Mouse (Mus musculus): ENCODE measurements at regions not wholly inside any gene's neighbourhood (a gene's known extent, or its start where the extent isn't known, plus 50 kb on each side); places are given as distances from the start of the nearest gene placed in this dataset.
A peak's percentile ranks its signal among the peaks of the same experiment; 100 is the strongest.

- DNase-seq (ENCODE audit: extremely low spot score in 1 of 2, low spot score in 1 of 2): no peak
Observed at GRCm38 (mm10) chr16:93147525-93148222, 321.7 kb upstream of the Runx1 start.

GRCm38 (mm10) chr16:93146812-93147211 is 320.9 kb upstream of the Runx1 start:
- DNase-seq (ENCODE audit: extremely low spot score in 1 of 2, low spot score in 1 of 2): no peak

GRCm38 (mm10) chr16:93145617-93146016 is 319.7 kb upstream of the Runx1 start:
- no peak for DNase-seq (ENCODE audit: extremely low spot score in 1 of 2, low spot score in 1 of 2)

- DNase-seq (ENCODE audit: extremely low spot score in 1 of 2, low spot score in 1 of 2): no peak
Observed at GRCm38 (mm10) chr16:93144033-93144432, 318.1 kb upstream of the Runx1 start.

- peak; percentile 49 to 88 for DNase-seq (ENCODE audit: extremely low spot score in 1 of 2, low spot score in 1 of 2)
Observed at GRCm38 (mm10) chr16:93143164-93143563, 317.2 kb upstream of the Runx1 start.

- peak; percentile 42 to 66 for DNase-seq (ENCODE audit: extremely low spot score in 1 of 2, low spot score in 1 of 2)
Observed at GRCm38 (mm10) chr16:93141967-93142366, 316.0 kb upstream of the Runx1 start.

- no peak for DNase-seq (ENCODE audit: extremely low spot score in 1 of 2, low spot score in 1 of 2)
Observed at GRCm38 (mm10) chr16:93140535-93141110, 314.7 kb upstream of the Runx1 start.

GRCm38 (mm10) chr16:93137249-93137648 is 311.3 kb upstream of the Runx1 start:
- peak in 1 of 2 experiments; percentile 48 for DNase-seq (ENCODE audit: extremely low spot score in 1 of 2, low spot score in 1 of 2)

- no peak for DNase-seq (ENCODE audit: extremely low spot score in 1 of 2, low spot score in 1 of 2)
Observed at GRCm38 (mm10) chr16:93131404-93131803, 305.5 kb upstream of the Runx1 start.

- DNase-seq (ENCODE audit: extremely low spot score in 1 of 2, low spot score in 1 of 2): no peak
Observed at GRCm38 (mm10) chr16:93130622-93131021, 304.7 kb upstream of the Runx1 start.

- DNase-seq (ENCODE audit: extremely low spot score in 1 of 2, low spot score in 1 of 2): no peak
Observed at GRCm38 (mm10) chr16:93123707-93124106, 297.8 kb upstream of the Runx1 start.

GRCm38 (mm10) chr16:93116111-93116969 is 290.4 kb upstream of the Runx1 start:
- peak; percentile 38 to 71 for DNase-seq (ENCODE audit: extremely low spot score in 1 of 2, low spot score in 1 of 2)

GRCm38 (mm10) chr16:93110912-93111311 is 285.0 kb upstream of the Runx1 start:
- DNase-seq (ENCODE audit: extremely low spot score in 1 of 2, low spot score in 1 of 2): no peak

- no peak for DNase-seq (ENCODE audit: extremely low spot score in 1 of 2, low spot score in 1 of 2)
Observed at GRCm38 (mm10) chr16:93110451-93110850, 284.5 kb upstream of the Runx1 start.

GRCm38 (mm10) chr16:93109683-93110407 is 283.9 kb upstream of the Runx1 start:
- DNase-seq (ENCODE audit: extremely low spot score in 1 of 2, low spot score in 1 of 2): peak in 1 of 2 experiments; percentile 26

- DNase-seq (ENCODE audit: extremely low spot score in 1 of 2, low spot score in 1 of 2): no peak
Observed at GRCm38 (mm10) chr16:93107524-93107845, 281.5 kb upstream of the Runx1 start.

- DNase-seq (ENCODE audit: extremely low spot score in 1 of 2, low spot score in 1 of 2): no peak
Observed at GRCm38 (mm10) chr16:93106811-93107523, 281.0 kb upstream of the Runx1 start.

- peak in 1 of 2 experiments; percentile 27 for DNase-seq (ENCODE audit: extremely low spot score in 1 of 2, low spot score in 1 of 2)
Observed at GRCm38 (mm10) chr16:93102174-93102573, 276.2 kb upstream of the Runx1 start.

GRCm38 (mm10) chr16:93098057-93098456 is 272.1 kb upstream of the Runx1 start:
- DNase-seq (ENCODE audit: extremely low spot score in 1 of 2, low spot score in 1 of 2): no peak

GRCm38 (mm10) chr16:93096175-93096574 is 270.2 kb upstream of the Runx1 start:
- DNase-seq (ENCODE audit: extremely low spot score in 1 of 2, low spot score in 1 of 2): no peak
